Mouse (Mus musculus) gastrocnemius, postnatal 4 days (tissue): ENCODE results near the gene Galr3. TPM values are rescaled to one million over a fixed set of nuclear protein-coding genes. Genes with fewer than 3 reads are reported as not detected.
"Not testable (repeated sequence)": the region's sequence is repeated elsewhere in the genome, so short reads cannot be mapped to it uniquely, and the experiment has no call there.

Experiments
- DNase-seq, 2 experiments: peaks; one replicate each; pipeline ENCODE4 v3.0.0; 2021 to 2022; ENCODE audit warnings: low spot score in 2 of 2, mixed read lengths in 2 of 2
- long read RNA-seq, 2 experiments: library from polyadenylated mRNA; stranded (forward); transcript quantifications; one replicate each; pipeline ENCODE4 v2.0.0; 2021
- total RNA-seq, 2 experiments: library from RNA; stranded (reverse); gene quantifications; 2 replicates each; pipeline ENCODE4 v1.2.3; 2021

The Galr3 gene
- total RNA-seq, result not detected
- long read RNA-seq, experiment 1, result 0 reads
- long read RNA-seq, experiment 2, partial matches to known transcripts, result 0 of 1 reads
- long read RNA-seq, experiment 2, other reads (novel, unspliced or antisense), result 1 of 1 reads

DNA sequence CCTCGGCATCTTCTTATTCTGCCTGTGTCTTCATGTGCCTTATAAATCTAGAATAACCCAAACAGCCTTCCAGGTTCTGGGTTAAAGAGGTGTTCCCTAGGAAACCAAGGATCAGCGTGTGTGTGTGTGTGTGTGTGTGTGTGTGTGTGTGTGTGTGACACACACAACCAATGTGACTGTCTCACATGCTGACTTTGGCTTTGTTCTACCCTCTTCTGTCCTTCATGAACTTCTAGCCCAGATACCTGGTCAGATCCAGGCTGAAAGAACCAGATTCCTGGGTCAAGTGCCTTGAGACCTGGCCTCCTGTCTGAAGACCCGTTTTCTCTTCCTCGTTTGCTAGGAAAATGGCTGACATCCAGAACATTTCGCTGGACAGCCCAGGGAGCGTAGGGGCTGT lies at the start of gene Galr3:
Gene Galr3 (plus strand): TSS at position 301 of the 400 bp plus-strand sequence.
- no peak for DNase-seq

DNA sequence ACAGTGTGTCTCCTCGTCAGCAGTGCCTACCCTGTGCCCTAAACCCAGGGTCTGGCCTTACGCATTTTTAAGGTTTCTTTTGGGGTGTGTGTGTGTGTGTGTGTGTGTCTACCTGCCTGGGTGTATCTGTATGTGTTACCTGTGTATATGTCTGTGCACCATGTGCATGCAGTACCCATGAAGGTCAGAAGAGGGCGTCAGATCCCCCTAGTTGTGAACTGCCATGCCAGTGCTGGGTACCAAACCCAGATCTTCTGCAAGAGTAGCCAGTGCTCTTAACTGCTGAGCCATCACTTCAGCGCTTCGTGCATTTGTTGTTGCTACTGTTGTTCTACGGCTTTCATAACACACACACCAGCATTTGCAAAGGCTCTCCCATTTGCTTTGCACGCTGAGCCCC lies 49.5 kb upstream of the Galr3 start:
- no peak for DNase-seq

GRCm38 (mm10) chr15:78992925-78993324 lies 48.8 kb upstream of the Galr3 start:
- no peak for DNase-seq

DNA sequence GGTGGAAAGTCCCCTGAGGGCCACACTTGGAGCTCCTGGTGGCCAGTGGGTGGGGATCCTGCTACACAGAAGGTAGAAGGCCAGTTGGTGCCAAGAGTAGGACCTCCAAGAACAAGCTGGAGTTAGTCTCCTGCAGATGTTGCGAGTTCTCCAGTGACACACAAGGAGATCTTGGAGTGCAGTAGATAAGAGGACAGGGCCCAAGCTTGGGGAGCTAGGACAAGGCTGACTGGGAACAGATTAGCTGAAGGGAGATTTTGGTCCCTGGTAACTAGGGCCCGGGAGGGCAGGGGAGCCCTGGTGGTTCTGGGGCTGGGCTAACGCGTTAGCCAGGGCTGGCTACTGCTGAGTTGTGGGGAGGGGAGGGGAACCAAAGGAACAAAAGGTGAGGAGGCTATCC lies 45.8 kb upstream of the Galr3 start:
- no peak for DNase-seq

GRCm38 (mm10) chr15:78996663-78997062 lies 45.0 kb upstream of the Galr3 start:
- no peak for DNase-seq

- DNase-seq, result no peak
Measured at GRCm38 (mm10) chr15:78998348-78998747, 43.3 kb upstream of the Galr3 start.

DNA sequence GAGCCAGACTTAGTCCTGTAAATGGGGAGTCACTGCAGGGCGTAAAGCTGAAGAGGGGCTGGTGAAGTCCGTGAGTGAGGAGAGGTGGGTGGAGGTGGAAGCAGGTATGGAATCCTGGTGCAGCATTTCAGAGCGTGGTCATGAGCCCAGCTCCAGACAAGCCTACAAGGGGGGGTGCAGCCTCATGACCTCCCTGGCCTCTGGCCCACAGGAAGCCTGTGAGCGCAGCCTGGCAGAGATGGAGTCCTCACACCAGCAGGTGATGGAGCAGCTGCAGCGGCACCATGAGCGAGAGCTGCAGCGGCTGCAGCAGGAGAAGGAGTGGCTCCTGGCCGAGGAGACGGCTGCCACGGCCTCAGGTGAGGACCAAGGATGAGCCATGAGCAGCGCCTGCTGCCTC lies 42.1 kb upstream of the Galr3 start:
- no peak for DNase-seq

DNA sequence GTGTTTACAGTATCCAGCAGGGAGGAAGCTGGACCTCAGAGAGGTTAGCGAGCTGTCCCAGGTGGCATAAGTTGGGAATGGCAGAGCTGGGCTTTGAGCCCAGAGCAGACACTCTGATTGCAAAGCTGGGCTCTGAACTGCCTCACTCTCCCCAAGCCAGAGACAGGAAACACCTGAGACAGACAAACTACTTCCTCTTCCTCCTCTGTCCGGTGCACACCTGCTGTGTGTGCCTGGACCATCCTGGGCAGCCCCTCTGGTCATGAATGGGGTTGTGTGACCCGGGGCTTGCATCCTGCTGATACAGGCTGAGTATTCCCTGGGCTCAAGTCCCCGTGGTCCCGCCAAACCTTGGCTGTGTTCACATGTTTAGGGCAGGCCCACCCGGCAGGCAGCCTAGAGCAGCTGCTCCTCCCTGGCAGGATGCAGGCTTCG lies 41.3 kb upstream of the Galr3 start:
- no peak for DNase-seq

DNA sequence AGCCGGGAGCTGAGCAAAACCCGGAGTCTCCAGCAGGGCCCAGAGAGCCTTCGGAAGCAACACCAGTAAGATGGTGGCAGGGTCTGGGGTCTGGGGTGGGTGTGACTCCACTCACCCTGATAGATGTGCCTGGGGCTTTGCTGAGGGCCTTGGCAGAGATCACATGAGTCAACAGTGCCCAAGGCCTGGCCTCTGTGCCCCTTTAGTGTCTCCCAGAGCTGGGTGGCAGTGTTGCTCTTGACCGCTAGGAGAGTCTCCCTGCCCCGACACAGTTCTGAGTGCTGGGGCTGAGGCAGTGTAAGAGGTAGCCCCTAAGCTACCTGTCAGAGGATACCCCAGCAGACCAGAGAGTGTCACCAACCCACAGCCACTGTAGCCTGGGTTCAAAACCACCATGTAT lies 40.1 kb upstream of the Galr3 start:
- DNase-seq, result no peak

DNA sequence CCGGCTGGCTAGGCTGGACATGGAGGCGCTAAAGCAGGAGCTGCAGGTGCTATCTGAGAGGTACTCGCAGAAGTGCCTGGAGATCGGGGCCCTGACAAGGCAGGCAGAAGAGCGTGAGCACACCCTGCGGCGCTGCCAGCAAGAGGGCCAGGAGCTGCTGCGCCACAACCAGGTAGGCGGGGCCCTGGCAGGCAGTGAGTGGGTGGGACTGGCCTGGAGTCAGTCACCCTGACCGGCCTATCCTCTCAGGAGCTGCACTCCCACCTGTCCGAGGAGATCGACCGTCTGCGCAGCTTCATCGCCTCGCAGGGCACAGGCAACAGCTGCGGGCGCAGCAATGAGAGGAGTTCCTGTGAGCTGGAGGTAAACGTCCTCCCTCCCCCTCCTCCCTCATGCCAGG lies 39.6 kb upstream of the Galr3 start:
- no peak for DNase-seq

DNA sequence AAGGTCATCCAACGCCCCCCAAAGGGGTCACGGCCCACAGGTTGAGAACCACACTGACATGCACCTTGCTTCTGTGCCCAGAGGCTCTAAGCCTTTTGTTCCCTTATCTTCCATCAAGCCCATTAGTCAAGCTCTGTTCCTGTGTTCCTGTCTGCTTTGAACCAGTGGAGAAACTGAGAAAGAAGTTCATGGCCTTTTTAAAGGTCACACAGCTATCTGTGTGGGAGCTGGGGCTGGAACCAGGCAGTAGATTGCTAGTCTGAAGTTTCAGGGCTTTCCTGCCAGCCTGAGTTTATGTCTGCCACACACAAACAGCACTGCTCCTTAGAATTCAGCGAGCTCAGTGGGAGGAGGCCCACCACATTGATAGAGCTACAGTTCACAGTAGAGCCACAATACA lies 38.6 kb upstream of the Galr3 start:
- DNase-seq, result no peak

- DNase-seq, result no peak
Measured at GRCm38 (mm10) chr15:79005581-79005980, 36.1 kb upstream of the Galr3 start.

DNA sequence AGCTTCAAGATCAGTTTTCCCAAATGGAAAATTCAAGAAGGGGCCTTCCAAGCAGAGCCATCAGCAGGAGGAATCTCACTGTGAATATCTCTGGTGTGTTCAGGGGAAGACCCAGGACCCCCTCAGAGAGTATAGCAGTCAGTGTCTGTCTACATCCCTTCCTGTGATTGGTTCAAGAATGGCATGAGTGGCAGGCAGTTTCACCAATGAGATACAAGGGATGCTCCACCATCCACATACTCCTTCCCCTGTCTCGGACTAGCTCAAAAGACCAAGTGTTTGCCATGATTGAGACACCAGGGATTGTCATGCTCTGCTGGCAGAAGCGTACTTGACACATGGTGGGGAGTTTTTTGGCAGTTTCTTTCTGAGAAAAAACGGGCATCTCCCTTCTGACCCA lies 35.0 kb upstream of the Galr3 start:
- no peak for DNase-seq

DNA sequence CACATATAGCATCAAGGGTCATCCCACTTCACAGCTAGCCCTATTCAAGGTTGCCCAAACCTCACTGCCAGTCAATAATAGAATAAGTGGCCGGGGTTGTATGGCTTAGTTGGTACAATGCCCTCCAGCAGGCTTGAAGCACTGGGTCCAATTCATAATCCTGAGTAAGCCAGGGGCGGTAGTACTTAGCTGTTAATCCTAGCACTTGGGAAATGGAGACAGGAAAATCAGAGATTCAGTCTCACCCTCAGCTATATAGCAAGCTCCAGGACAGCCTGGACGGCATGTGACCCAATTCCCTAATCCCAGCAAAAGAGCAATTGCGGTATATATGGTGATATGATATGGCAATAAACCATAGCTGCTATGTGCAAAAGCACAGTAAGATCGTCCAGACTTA lies 34.6 kb upstream of the Galr3 start:
- DNase-seq, result no peak

DNA sequence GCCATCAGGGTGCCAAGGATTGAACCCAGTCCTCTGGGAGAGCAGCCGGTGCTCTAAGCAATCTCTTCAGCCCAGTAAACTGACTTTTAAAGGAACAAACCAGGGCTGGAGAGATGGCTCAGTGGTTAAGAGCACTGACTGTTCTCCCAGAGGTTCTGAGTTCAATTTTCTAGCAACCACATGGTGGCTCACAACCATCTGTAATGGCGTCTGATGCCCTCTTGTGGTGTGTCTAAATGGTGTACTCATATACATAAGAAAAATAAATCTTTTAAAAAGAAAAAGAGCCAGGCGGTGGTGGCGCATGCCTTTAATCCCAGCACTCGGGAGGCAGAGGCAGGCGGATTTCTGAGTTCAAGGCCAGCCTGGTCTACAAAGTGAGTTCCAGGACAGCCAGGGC lies 33.8 kb upstream of the Galr3 start:
- DNase-seq, result not testable (repeated sequence)

- no peak for DNase-seq
Measured at GRCm38 (mm10) chr15:79009734-79010133, 32.0 kb upstream of the Galr3 start.

- no peak for DNase-seq
Measured at GRCm38 (mm10) chr15:79011550-79011949, 30.1 kb upstream of the Galr3 start.

DNA sequence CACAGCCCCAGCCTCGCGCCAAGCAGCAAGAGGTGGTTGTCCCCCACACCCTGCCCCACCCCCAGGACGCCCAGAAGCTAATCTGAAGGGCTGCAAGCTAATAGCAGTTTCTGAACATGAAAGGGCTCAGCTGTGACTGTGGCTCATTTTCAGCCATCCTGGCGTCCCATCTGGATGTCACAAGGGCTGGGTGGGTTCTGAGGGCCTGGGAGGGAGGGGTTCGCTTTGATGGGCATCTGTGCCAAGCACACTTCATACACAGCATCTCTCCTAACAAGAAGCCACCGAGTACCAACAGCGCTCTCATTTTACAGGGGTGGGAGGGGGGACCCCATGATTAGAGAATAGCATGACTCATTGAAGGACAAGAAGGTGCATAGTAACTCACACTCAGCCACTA lies 28.3 kb upstream of the Galr3 start:
- DNase-seq, result no peak

DNA sequence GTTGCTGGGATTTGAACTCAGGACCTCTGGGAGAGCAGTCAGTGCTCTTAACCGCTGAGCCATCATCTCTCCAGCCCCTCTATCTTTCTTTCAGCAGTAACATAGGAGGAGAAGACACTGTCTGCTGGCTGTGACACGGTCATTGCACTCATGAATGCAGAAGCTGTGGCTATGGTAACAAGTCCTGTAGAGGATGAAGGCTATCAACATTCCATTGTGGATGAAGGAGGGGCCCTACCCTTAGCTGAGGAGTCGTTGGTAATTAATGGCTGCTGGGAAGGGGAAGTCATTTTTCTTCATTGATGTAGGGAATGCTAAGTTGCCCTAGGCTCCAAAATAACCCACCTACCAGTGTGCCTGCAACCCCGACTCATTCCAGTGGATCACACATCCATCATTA lies 23.5 kb upstream of the Galr3 start:
- no peak for DNase-seq

- no peak for DNase-seq
Measured at GRCm38 (mm10) chr15:79018886-79019285, 22.8 kb upstream of the Galr3 start.

GRCm38 (mm10) chr15:79022671-79023230 lies 18.9 kb upstream of the Galr3 start:
- DNase-seq, result no peak

DNA sequence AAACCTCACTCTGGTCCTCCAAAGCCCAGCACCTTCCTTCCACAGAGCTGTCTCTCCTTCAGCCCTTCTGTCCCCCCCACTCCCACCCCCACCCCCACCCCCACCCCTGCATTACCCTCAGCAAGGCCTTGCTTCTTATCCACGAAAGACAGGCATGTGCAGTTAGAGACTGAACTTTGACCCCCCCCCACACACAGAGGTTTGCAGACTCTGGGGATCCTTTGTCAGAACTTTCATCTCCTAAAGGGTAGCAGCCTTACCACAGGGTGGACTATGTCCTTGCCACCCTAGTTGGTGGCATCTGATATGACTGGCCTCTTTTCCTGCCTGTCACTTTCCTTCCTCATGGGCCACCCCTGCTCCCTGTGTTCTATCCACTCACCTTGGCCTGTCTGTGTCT lies 18.3 kb upstream of the Galr3 start:
- DNase-seq, result no peak

DNA sequence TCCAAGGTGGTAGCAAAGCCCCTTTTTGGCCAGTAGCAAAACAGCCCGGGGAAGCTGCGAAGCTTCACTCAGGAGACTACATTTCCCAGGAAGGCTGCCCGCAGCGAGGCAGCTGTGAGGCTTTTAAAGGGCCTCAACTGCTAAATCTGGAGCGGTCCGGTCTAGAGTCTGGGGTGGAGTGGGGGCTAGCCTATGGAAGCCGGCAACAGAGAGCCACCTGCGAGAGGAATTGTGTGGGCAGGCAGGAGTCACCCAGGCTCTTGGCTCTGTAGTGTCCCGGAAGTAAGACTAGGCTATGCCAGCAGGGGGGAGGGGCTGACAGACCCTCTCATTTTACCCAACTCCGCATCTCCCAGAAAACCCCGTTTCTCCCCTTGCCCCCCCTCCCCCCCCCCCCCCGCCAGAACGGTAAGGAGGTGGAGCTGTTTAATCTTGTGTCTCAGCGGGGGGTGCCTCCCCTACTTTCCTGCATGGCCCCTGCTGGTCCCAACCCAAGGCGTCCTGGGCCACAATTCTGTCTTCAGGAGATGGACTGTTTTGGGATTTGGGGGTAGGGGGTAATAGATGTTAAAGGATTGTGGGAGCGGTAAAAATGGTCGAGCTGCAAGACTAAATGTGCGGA lies 15.9 kb upstream of the Galr3 start:
- no peak for DNase-seq
